Mouse (Mus musculus) liver, embryonic 14.5 days (tissue): ENCODE measurements around the gene Ddah1.

Experiments
- CTCF ChIP-seq: IDR thresholded peaks from 2 replicates; pipeline ENCODE4 v1.5.1; 2016; ENCODE audit warnings: antibody characterized with exemption, low read depth, control low read depth
- EP300 ChIP-seq: IDR thresholded peaks from 2 replicates; pipeline ENCODE4 v1.6.1; 2016; ENCODE audit warnings: antibody characterized with exemption, low read depth

DNA sequence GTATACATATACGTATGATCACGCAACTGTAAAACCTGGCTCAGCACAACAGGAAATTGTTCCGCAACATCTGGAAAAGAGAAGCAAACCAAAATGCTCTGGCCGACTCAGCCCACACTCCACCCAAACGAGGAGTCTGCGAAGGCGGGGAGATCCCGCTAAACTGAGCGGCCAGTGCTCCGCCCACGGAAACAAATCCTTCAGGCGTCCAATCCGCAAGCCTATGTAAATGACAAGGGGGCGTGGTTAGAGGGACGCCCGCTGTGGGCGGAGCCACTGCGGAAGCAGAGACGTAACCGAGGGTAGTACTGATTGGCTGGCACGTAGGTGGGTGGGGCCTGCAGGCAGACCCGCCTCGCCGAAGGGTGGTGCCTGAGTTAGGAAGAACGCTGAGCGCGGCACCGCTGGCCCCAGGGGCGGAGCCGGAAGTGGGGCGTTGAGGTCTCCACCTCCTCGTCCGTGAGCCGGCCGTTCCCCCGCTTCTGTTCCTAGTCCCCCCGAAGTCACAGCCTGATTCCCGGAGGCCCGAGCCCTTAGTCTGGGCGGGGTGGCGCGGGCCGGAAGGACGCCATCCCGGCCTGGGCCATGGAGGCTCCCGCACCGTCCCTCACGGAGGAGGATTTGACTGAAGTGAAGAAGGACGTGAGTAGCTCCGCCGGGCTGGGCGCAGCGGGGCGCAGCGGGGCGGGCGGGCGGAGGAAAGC lies 165.6 kb downstream of the Ddah1 start:
- TF ChIP-seq EP300 = no peak
- TF ChIP-seq CTCF = no peak
